Mouse (Mus musculus) embryonic facial prominence, embryonic 12.5 days (tissue): ENCODE results near the gene Acat1. TPM values are rescaled to one million over a fixed set of nuclear protein-coding genes. Genes with fewer than 3 reads are reported as not detected.

Experiments used
- polyA plus RNA-seq: library from polyadenylated mRNA; unstranded; fragments of >200 nt; fragmentation: Nextera tagmentation; extraction: Ambion mirVana; gene quantifications from 2 replicates; pipeline ENCODE4 v1.2.1, GENCODE M21; 2016

Acat1 gene
- polyA plus RNA-seq, 1 experiment from 2014 or later, result 91.0 TPM

Other genes with a start within 250 kb of the Acat1 start
- gene Kdelc2, start 226.4 kb downstream of the Acat1 start, polyA plus RNA-seq, result 18.4 and 21.3 TPM in 2 replicates
- 0.78 and 0.84 TPM in 2 replicates for gene 4930550C14Rik, start 208.1 kb downstream of the Acat1 start, polyA plus RNA-seq
- 16.9 and 18.3 TPM in 2 replicates for gene Atm, start 73.6 kb downstream of the Acat1 start, polyA plus RNA-seq
- 21.9 and 24.1 TPM in 2 replicates for gene Npat, start 73.3 kb downstream of the Acat1 start, polyA plus RNA-seq
- 44.0 and 45.8 TPM in 2 replicates for gene Cul5, start 59.6 kb upstream of the Acat1 start, polyA plus RNA-seq
- 0.97 and 1.3 TPM in 2 replicates for gene Rab39, start 95.8 kb upstream of the Acat1 start, polyA plus RNA-seq
- gene Slc35f2, start 161.2 kb upstream of the Acat1 start, polyA plus RNA-seq, result 7.2 and 8.2 TPM in 2 replicates
- gene Sln, start 239.8 kb upstream of the Acat1 start, polyA plus RNA-seq, result 10.9 and 13.5 TPM in 2 replicates